Mouse (Mus musculus) small intestine, adult 2 months (tissue): ENCODE data around the gene Smo.

Source experiments
- CTCF ChIP-seq: fragments of 200-500 bp; IDR thresholded peaks from 2 replicates; pipeline ENCODE4 v1.5.1; 2012; ENCODE audit warnings: low read depth, mild to moderate bottlenecking, control low read depth, inconsistent platforms, low read length, moderate library complexity, mixed read lengths; ENCODE audit not compliant: insufficient replicate concordance, insufficient read length; ENCODE audit errors: extremely low read depth
- POLR2A ChIP-seq: fragments of 200-500 bp; IDR thresholded peaks from 2 replicates; pipeline ENCODE4 v1.6.1; 2012; ENCODE audit warnings: low read depth, mild to moderate bottlenecking, control low read depth, inconsistent platforms, low read length, moderate library complexity

DNA sequence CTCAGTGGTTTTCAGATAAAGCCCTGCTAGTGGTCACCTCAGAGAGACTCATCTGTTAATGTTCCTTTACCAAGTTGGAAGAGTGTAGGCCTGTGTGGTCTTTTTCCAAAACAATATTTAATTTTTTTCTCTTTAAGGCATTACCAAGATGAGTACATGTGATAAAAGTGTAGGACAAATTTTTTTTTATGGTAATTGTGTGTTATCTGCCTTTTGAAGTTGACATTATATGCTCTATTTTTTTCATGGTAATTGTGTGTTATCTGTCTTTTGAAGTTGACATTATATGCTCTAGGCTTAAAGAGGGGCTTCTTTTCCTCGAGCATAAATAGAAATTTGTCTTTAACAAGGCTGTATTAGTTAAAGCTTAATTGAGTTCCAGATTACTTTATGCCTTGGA lies 46.9 kb downstream of the Smo start:
- no peak for TF ChIP-seq CTCF
- no peak for TF ChIP-seq POLR2A
